Mouse (Mus musculus): Measurements from ENCODE around the gene Pxmp4. TPM values are rescaled to one million over a fixed set of nuclear protein-coding genes. Genes with fewer than 3 reads are reported as not detected.

Gene Pxmp4
- polyA plus RNA-seq, 1 experiment from 2014 or later, result 24.5 TPM

DNA sequence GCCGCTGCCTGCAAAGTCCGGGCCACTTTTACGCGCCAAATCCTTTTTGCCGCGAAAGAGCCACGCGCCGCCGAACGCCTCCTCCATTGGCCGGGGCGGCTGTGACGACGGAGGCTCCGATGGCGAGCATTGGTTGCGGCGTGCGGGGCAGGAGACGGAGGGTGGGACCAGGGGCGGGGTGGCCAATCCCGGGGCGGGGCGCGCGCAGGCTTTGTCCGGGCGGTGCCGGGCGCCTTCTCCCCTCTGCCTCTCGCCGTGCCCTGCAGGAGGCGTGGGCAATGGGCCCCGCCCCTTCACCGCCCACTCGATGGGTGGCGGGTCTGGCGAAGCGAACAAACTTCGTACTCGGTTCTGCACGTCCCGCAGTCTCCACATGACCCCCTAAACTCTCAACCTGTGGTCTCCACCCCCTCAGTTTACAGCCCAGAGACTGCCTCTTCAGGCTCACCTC, 33.6 kb downstream of the Pxmp4 start, which contains the start of gene E2f1:
E2f1 (minus strand) TSS at position 57 of the 451 bp plus-strand sequence.
- Histone ChIP-seq H3K27ac (peak within 1 kb of the TSS; percentile 91), H3K4me2 (peak within 1 kb of the TSS; percentile 81), H3K4me3 (peak within 1 kb of the TSS; percentile 86), H3K9me3 (replicated peaks) (no peaks in the 10 kb centered on the region), H3K36me3 (peaks cover 18% of the 10 kb centered on the region), H3K4me1 (peaks cover 61% of the 10 kb centered on the region), H3K9ac (peak within 1 kb of the TSS; percentile 87), H3K27me3 (replicated peaks) (no peaks in the 10 kb centered on the region)
- ATAC-seq, result peak; percentile 96
- WGBS (ENCODE audit: insufficient replicate concordance), result 0% methylated on average over 43 of the region's 44 CpGs

DNA sequence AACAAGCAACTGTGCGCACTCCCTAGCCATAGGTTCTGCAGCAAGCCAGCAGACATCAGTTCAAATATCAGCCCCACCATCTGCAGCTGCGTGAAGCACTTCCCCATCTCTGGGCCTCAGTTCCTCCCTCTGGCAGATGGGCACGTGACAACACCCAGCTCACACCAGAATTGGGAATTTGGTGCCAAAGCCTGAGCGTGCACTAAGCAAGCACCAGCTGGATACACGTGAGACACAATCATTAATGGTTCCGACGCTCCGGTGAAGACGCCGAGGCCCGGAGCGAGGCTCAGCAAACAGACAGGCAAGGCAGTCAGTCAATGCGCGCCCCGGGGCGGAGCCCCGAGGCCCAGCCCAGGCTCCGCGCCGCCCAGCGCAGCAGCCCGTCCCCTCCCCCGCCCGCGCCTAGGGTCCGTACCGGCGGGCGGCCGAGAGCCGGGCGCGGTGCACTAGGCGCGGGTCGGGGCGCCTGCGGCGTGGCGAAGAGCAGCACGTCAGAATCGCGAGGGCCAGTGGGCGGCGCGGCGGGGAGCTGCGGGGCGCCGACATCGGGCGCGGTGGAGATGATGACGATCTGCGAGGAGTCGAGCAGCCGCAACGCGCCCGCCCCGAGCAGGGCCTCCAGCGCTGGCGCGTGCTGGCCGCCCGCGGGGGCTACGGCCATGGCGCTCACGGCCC, 34.3 kb downstream of the Pxmp4 start:
- WGBS (ENCODE audit: insufficient replicate concordance), result under 1% methylated on average over 53 of the region's 70 CpGs
- H3K4me3 ChIP-seq, result peak overlapping the region; percentile 86

DNA sequence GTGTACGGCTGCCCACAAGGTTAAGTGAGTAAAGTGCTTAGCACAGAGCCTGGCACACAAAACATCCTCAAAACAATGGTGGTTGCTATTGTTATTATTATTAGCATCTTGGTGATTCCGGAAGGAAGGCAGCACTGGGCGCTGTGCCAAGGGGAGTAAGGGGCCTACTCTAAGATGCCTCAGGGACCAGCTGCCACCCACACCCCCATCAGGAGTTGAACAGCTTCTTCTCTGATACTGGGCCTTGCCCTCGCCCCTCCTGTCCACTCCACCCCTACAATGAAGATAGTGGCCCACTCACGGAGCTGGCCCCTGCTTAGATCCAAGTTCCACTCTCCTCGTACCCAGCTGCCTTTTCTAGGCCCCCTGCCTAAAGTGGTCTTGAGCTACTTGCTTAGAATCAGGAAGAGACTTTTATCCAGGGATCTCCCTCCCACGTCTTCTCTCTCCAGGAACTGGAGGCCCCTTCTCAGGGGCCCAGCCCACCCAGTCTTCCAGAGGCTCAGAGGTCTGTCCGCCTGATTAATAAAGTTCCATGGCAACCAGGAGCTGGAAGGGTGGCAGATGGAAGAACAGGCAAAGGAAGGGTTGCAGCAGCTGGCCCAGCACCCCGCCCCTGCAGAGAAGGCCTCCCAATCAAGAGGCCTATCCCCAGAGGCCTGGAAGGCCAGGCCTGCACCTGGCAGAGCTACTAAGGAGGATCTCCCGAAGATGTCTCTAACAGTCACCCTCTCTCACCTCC, 35.0 kb downstream of the Pxmp4 start:
- H3K36me3 ChIP-seq, result peaks cover 31% of the 10 kb centered on the region
- H3K4me3 ChIP-seq, result peak overlapping the region; percentile 86
- H3K27ac ChIP-seq, result peak overlapping the region; percentile 91
- peaks cover 63% of the 10 kb centered on the region for H3K4me1 ChIP-seq
- no peaks in the 10 kb centered on the region for H3K9me3 ChIP-seq (replicated peaks)
- WGBS (ENCODE audit: insufficient replicate concordance), result 17% methylated on average over 10 of the region's 10 CpGs
- H3K4me2 ChIP-seq, result peak overlapping the region; percentile 81
- H3K9ac ChIP-seq, result peak overlapping the region; percentile 87
- H3K27me3 ChIP-seq (replicated peaks), result no peaks in the 10 kb centered on the region
- no peak for ATAC-seq

More for the DNA sequence above, 34.3 kb downstream of the Pxmp4 start:
- Histone ChIP-seq H3K27me3 (replicated peaks) (no peaks in the 10 kb centered on the region), H3K9ac (peak overlapping the region; percentile 87), H3K36me3 (peaks cover 24% of the 10 kb centered on the region), H3K4me2 (peak overlapping the region; percentile 81), H3K4me1 (peaks cover 63% of the 10 kb centered on the region), H3K27ac (peak overlapping the region; percentile 91), H3K9me3 (replicated peaks) (no peaks in the 10 kb centered on the region)
- peak; percentile 80 for ATAC-seq

DNA sequence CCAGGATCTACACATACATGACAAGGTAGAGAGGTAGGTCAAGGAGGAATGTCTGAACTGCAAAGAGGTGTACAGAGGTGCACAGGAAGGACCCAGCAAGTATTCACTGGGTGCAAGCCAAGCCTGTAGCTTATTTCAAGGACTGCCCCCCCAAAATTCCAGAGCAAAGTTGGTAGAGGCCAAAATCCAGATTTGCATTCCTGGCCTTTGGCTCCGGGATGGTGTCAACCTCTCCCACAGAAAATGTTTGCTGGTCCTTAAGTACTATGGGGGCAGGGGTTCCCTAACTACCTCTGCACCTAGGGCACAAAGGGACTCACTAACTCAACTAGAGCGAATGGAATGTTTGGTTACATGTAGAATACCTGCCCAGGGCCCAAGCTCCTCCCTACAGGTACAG, 35.7 kb downstream of the Pxmp4 start:
- Histone ChIP-seq H3K27me3 (replicated peaks) (no peaks in the 10 kb centered on the region), H3K4me3 (peak overlapping the region; percentile 86), H3K4me2 (peak overlapping the region; percentile 81), H3K9ac (peak overlapping the region; percentile 87), H3K4me1 (peaks cover 63% of the 10 kb centered on the region), H3K36me3 (peaks cover 39% of the 10 kb centered on the region), H3K9me3 (replicated peaks) (no peaks in the 10 kb centered on the region), H3K27ac (peak overlapping the region; percentile 91)
- 64% methylated on average over 2 of the region's 2 CpGs for WGBS (ENCODE audit: insufficient replicate concordance)
- no peak for ATAC-seq

DNA sequence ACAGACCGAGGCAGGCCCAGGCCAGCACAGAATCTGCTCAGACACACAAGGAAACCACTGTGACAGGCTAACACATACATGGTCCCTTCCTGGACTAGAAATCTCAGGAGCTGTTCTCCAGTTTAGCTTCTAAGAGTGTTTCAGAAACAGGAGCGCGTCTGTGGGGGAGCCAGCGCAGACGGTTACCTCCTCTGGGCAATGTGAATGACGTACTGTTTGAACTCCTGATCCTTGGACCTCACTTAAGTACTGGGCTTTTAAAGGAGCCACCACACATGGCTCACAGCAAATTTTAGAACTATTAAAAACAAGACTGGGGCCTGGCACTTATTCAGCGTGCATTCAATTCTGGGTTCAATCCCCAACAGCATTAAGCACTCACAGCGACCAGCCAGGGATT, 36.9 kb downstream of the Pxmp4 start:
- ATAC-seq, result no peak
- WGBS (ENCODE audit: insufficient replicate concordance), result 78% methylated on average over 8 of the region's 8 CpGs
- Histone ChIP-seq H3K27ac (no peak overlapping the region), H3K9me3 (replicated peaks) (no peaks in the 10 kb centered on the region), H3K27me3 (replicated peaks) (no peaks in the 10 kb centered on the region), H3K4me3 (no peak overlapping the region), H3K9ac (no peak overlapping the region), H3K4me1 (peaks cover 60% of the 10 kb centered on the region), H3K4me2 (peak overlapping the region; percentile 21; the same call in 1 of the 2 replicates), H3K36me3 (peaks cover 50% of the 10 kb centered on the region)

DNA sequence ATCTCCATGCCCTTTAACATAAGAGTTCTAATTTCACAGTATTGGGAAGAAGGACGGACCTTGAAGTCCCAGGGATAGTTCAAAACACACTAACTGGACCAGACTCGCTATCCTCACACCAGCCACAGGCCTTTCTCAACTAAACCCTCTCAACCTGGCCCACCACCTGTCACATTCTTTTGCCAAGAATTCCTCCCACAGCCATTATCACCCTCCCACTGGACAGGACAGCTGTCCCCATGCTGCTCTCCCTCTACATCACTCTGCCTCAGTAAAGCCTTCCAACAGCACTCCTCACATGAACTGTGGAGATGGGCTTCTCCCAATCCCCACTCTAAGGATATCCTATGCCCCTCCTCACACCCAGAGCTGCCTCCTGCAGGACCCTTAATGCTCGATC, 37.9 kb downstream of the Pxmp4 start:
- 88% methylated on average over 3 of the region's 3 CpGs for WGBS (ENCODE audit: insufficient replicate concordance)
- Histone ChIP-seq H3K9ac (no peak overlapping the region), H3K36me3 (peaks cover 61% of the 10 kb centered on the region)

DNA sequence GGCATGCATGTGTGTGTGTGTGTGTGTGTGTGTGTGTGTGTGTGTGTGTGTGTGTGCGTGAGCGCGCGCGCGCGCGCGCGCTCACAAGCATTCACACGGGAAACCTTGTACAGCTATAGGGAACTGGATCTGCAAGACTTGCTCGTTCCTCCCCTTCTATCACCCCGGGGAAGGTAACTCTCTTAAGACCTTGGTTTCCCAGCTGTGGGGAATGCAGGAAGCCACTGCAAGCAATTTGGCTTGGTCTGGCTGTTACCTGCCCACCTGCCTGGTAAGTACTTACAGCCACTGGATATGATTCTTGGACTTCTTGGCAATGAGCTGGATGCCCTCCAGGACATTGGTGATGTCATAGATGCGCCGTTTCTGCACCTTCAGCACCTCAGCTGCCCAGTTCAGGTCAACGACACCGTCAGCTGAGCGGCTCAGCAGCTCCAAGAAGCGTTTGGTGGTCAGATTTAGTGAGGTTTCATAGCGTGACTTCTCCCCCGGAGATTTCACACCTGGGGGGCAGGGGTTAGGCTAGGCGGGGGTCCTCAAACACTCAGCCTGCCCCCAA, 39.8 kb downstream of the Pxmp4 start:
- H3K36me3 ChIP-seq, result peaks cover 72% of the 10 kb centered on the region
- no peak for ATAC-seq
- H3K9ac ChIP-seq, result no peak overlapping the region
- no peaks in the 10 kb centered on the region for H3K9me3 ChIP-seq (replicated peaks)
- peaks cover 54% of the 10 kb centered on the region for H3K4me1 ChIP-seq
- 94% methylated on average over 21 of the region's 22 CpGs for WGBS (ENCODE audit: insufficient replicate concordance)
- no peak overlapping the region for H3K4me3 ChIP-seq
- H3K4me2 ChIP-seq, result no peak overlapping the region
- peak overlapping the region; percentile 9; the same call in 1 of the 2 replicates for H3K27ac ChIP-seq
- H3K27me3 ChIP-seq (replicated peaks), result no peaks in the 10 kb centered on the region

More for the DNA sequence above, 37.9 kb downstream of the Pxmp4 start:
- Histone ChIP-seq H3K27ac (peak overlapping the region; percentile 4; the same call in 1 of the 2 replicates), H3K9me3 (replicated peaks) (no peaks in the 10 kb centered on the region), H3K27me3 (replicated peaks) (no peaks in the 10 kb centered on the region), H3K4me1 (peaks cover 50% of the 10 kb centered on the region), H3K4me2 (no peak overlapping the region; the same call in 1 of the 2 replicates), H3K4me3 (no peak overlapping the region)
- no peak for ATAC-seq

DNA sequence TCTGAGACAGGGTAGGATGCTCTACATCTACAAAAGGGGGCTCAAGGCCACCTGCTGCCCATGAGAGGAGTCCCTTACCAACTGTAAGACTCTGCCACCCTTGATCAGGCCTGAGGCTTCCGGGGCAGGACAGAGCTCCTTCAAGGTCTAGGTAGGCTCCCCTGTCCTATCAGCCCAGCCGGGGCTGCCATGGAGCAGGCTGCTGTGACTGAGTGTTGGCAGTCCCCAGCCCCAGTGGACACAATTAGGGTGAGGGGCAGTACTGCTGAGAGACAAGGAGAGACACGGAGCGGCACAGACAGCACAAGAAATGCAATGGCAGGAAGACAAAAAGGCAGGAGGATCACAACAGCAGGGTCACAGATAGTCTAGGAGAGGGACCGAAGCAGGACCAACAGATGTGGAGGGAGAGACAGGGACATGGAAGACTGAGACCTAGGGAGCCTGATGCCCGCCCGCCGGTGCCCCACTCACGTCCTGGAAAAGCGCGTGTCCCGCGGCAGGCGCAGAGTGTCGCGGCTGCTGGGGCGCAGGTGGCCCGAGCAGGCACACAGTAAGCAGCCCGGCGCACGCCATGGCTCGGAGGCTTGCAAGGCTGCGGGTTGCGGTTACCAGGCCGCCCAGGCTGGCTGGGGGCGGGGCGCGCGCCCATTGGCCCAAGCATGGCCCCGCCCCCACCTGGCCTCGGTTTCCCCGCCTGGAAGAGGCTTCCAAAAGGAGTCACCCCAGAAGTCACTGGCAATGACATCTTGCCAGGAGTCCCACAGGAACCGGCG, 45.1 kb downstream of the Pxmp4 start, which contains the start of gene Necab3:
Necab3 (minus strand) TSS at position 627 of the 776 bp plus-strand sequence.
- Histone ChIP-seq H3K4me2 (peak within 1 kb of the TSS; percentile 70), H3K9ac (peak within 1 kb of the TSS; percentile 50), H3K36me3 (peaks cover 40% of the 10 kb centered on the region), H3K4me3 (peak within 1 kb of the TSS; percentile 42), H3K9me3 (replicated peaks) (no peaks in the 10 kb centered on the region), H3K4me1 (peaks cover 32% of the 10 kb centered on the region), H3K27ac (no peak within 1 kb of the TSS), H3K27me3 (replicated peaks) (no peaks in the 10 kb centered on the region)
- WGBS (ENCODE audit: insufficient replicate concordance), result 3% methylated on average over 34 of the region's 34 CpGs
- ATAC-seq, result peak; percentile 77

DNA sequence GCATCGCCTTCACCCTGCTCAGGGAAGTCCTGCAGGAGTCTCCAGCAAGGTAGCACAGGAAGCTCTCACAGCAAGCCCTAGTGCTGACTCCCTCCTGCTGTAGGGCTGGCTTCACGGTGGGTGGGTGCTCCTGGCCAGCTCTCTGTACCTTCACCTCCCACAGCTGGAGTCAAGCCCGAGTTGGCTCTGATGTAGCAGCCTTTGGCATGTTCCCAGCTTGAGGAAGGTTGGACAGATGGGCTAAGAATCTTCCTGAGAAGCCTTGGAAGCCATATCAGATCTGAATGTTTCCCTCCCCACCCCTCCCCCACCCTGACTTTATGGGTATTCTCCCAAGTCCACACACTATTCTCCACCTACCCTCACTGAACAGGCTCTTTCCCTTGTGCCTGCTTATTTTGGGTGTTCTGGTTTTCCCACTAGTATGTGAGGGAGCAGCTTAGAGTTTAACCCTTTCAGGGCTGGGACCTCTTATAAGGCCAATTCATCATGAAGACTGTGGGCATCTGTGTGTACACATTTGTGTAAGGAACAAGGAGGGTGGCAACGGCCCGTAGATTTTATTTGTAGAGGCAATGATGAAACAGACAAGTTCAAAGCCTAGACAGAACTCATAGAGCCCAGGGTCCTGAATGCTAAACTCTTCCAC, 46.2 kb downstream of the Pxmp4 start:
- no peak for ATAC-seq
- no peaks in the 10 kb centered on the region for H3K9me3 ChIP-seq (replicated peaks)
- peaks cover 29% of the 10 kb centered on the region for H3K36me3 ChIP-seq
- H3K4me3 ChIP-seq, result no peak overlapping the region
- H3K9ac ChIP-seq, result no peak overlapping the region
- H3K27ac ChIP-seq, result no peak overlapping the region
- WGBS (ENCODE audit: insufficient replicate concordance), result 49% methylated on average over 5 of the region's 5 CpGs
- peaks cover 8% of the 10 kb centered on the region for H3K27me3 ChIP-seq (replicated peaks)
- H3K4me2 ChIP-seq, result no peak overlapping the region
- H3K4me1 ChIP-seq, result peaks cover 40% of the 10 kb centered on the region

DNA sequence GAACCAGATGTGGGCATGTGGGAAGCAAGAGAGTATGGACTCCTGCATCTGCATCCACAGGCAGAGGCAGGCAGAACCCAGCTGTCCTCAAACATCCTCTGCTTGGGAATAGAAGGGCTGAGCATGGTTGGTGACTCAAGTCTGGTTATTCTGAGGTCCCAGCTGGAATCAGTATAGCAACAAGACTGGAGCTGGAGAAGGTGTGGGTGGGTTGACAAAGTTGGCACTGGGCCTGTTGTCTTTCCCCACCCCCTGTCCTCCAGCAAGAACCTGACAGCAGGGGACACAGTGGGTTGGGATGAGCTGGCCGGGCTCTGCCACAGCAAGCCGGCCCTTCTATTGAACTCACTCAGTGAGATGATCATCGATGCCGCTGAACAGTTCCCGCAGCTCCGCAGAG, 48.3 kb downstream of the Pxmp4 start:
- H3K27ac ChIP-seq, result no peak overlapping the region
- peaks cover 29% of the 10 kb centered on the region for H3K27me3 ChIP-seq (replicated peaks)
- H3K36me3 ChIP-seq, result peaks cover 8% of the 10 kb centered on the region
- no peak for ATAC-seq
- H3K4me1 ChIP-seq, result peaks cover 46% of the 10 kb centered on the region
- H3K4me2 ChIP-seq, result no peak overlapping the region
- no peaks in the 10 kb centered on the region for H3K9me3 ChIP-seq (replicated peaks)
- 88% methylated on average over 6 of the region's 6 CpGs for WGBS (ENCODE audit: insufficient replicate concordance)
- H3K4me3 ChIP-seq, result no peak overlapping the region
- H3K9ac ChIP-seq, result no peak overlapping the region

DNA sequence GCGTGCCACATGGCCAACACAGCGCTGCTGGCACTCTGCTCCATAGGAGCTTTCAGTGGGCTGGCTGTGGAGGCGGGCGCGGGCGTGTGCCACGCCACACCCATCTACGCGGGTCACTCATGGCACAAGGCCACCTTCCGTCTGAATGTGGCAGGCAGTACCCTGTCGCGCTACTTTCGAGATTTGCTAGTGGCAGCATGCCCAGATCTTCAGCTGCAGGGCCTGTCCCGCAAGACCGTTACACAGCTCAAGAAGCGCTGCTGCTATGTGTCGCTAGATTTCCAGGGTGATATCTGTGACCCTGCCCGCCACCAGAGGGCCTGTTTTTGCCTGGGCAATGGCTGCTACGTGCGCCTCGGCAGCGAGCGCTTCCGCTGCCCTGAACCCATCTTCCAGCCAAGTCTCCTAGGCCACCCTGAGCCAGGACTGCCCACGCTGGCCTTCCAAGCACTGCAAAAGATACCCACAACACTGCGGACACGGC, 51.0 kb downstream of the Pxmp4 start:
- H3K36me3 ChIP-seq, result no peaks in the 10 kb centered on the region
- H3K9me3 ChIP-seq (replicated peaks), result no peaks in the 10 kb centered on the region
- H3K9ac ChIP-seq, result 0 out of 2 replicates have a peak overlapping the region, but pooled peaks have one; percentile 13
- peaks cover 48% of the 10 kb centered on the region for H3K27me3 ChIP-seq (replicated peaks)
- peak overlapping the region; percentile 25 for H3K4me3 ChIP-seq
- peak; percentile 49 for ATAC-seq
- H3K4me2 ChIP-seq, result peak overlapping the region; percentile 62
- H3K4me1 ChIP-seq, result peaks cover 35% of the 10 kb centered on the region
- 21% methylated on average over 27 of the region's 27 CpGs for WGBS (ENCODE audit: insufficient replicate concordance)
- H3K27ac ChIP-seq, result no peak overlapping the region

Data from liver, embryonic 12.5 days (tissue).